Mouse (Mus musculus) small intestine, adult 2 months (tissue): ENCODE results near the gene Pcgf2.

Source experiments
- CTCF ChIP-seq: fragments of 200-500 bp; IDR thresholded peaks from 2 replicates; pipeline ENCODE4 v1.5.1; 2012; ENCODE audit warnings: low read depth, mild to moderate bottlenecking, control low read depth, inconsistent platforms, low read length, moderate library complexity, mixed read lengths; ENCODE audit not compliant: insufficient replicate concordance, insufficient read length; ENCODE audit errors: extremely low read depth
- POLR2A ChIP-seq: fragments of 200-500 bp; IDR thresholded peaks from 2 replicates; pipeline ENCODE4 v1.6.1; 2012; ENCODE audit warnings: low read depth, mild to moderate bottlenecking, control low read depth, inconsistent platforms, low read length, moderate library complexity

GRCm38 (mm10) chr11:97701581-97702392 lies 1.5 kb upstream of the Pcgf2 start:
- TF ChIP-seq CTCF (no peak), POLR2A (no peak)
